Mouse (Mus musculus) testis, adult 2 months (tissue): ENCODE data around the gene Ptbp1. TPM values are rescaled to one million over a fixed set of nuclear protein-coding genes. Genes with fewer than 3 reads are reported as not detected.
A peak's percentile ranks its signal among the peaks of the same experiment; 100 is the strongest.

ENCODE experiments used
- H3K27ac ChIP-seq: fragments of 200-500 bp; 2 replicates; pipeline ENCODE4 v1.5.1; 2012; ENCODE audit warnings: low read depth, low read length; ENCODE audit not compliant: control insufficient read depth, insufficient read depth
- H3K27me3 ChIP-seq: fragments of 200-500 bp; 2 replicates; pipeline ENCODE4 v1.6.1; 2012; ENCODE audit warnings: mild to moderate bottlenecking, low read length, moderate library complexity; ENCODE audit not compliant: control insufficient read depth, insufficient read depth
- H3K36me3 ChIP-seq: fragments of 200-500 bp; 2 replicates; pipeline ENCODE4 v1.6.1; 2012; ENCODE audit warnings: mild to moderate bottlenecking, low read length; ENCODE audit not compliant: control insufficient read depth, insufficient read depth
- H3K4me1 ChIP-seq: fragments of 200-500 bp; 2 replicates; pipeline ENCODE4 v1.6.1; 2012; ENCODE audit warnings: low read length; ENCODE audit not compliant: control insufficient read depth, insufficient read depth
- H3K4me3 ChIP-seq: fragments of 200-500 bp; 2 replicates; pipeline ENCODE4 v1.5.1; 2012; ENCODE audit warnings: low read depth, mild to moderate bottlenecking, low read length, moderate library complexity, mixed read lengths; ENCODE audit not compliant: control insufficient read depth
- CTCF ChIP-seq: fragments of 200-500 bp; IDR thresholded peaks from 2 replicates; pipeline ENCODE4 v1.5.1; 2012; ENCODE audit warnings: low read depth, mild to moderate bottlenecking, inconsistent platforms, low read length, moderate library complexity; ENCODE audit not compliant: control insufficient read depth, insufficient read depth, insufficient replicate concordance
- POLR2A ChIP-seq: fragments of 200-500 bp; IDR thresholded peaks from 2 replicates; pipeline ENCODE4 v1.6.1; 2012; ENCODE audit warnings: low read depth, mild to moderate bottlenecking, inconsistent platforms, low read length, moderate library complexity; ENCODE audit not compliant: control insufficient read depth
- polyA plus RNA-seq: library from polyadenylated mRNA; depleted of rRNA; stranded (reverse); fragments of >200 nt; gene quantifications from 2 replicates; pipeline ENCODE4 v1.2.3, GENCODE M21; 2012

Ptbp1 gene
- polyA plus RNA-seq, 1 experiment: 126 TPM

- Histone ChIP-seq H3K27ac (peak overlapping the region; percentile 30; the same call in 1 of the 2 replicates), H3K4me1 (peaks cover 29% of the 10 kb centered on the region), H3K36me3 (peaks cover 2% of the 10 kb centered on the region), H3K27me3 (no peaks in the 10 kb centered on the region), H3K4me3 (peak overlapping the region; percentile 97)
- TF ChIP-seq POLR2A (no peak), CTCF (no peak)
Observed at GRCm38 (mm10) chr10:79855558-79856184, 1.4 kb downstream of the Ptbp1 start.

GRCm38 (mm10) chr10:79856280-79856679 lies 2.1 kb downstream of the Ptbp1 start:
- Histone ChIP-seq H3K27ac (no peak overlapping the region), H3K4me1 (peaks cover 29% of the 10 kb centered on the region), H3K27me3 (no peaks in the 10 kb centered on the region), H3K36me3 (peaks cover 5% of the 10 kb centered on the region), H3K4me3 (peak overlapping the region; percentile 39)
- TF ChIP-seq CTCF: no peak
- no peak for TF ChIP-seq POLR2A

- Histone ChIP-seq H3K4me1 (peaks cover 24% of the 10 kb centered on the region), H3K36me3 (peaks cover 5% of the 10 kb centered on the region)
Observed at GRCm38 (mm10) chr10:79856704-79857451, 2.7 kb downstream of the Ptbp1 start.

GRCm38 (mm10) chr10:79857452-79857811 lies 3.2 kb downstream of the Ptbp1 start:
- TF ChIP-seq POLR2A (no peak), CTCF (no peak)
- H3K27me3 ChIP-seq: no peaks in the 10 kb centered on the region
- H3K4me3 ChIP-seq: no peak overlapping the region
- H3K36me3 ChIP-seq: peaks cover 5% of the 10 kb centered on the region
- peaks cover 19% of the 10 kb centered on the region for H3K4me1 ChIP-seq
- no peak overlapping the region for H3K27ac ChIP-seq

More at GRCm38 (mm10) chr10:79856704-79857451, 2.7 kb downstream of the Ptbp1 start:
- no peaks in the 10 kb centered on the region for H3K27me3 ChIP-seq
- H3K27ac ChIP-seq: 0 out of 2 replicates have a peak overlapping the region, but pooled peaks have one; percentile 11
- H3K4me3 ChIP-seq: peak overlapping the region; percentile 39
- no peak for TF ChIP-seq POLR2A
- TF ChIP-seq CTCF: no peak

GRCm38 (mm10) chr10:79857894-79858293 lies 3.7 kb downstream of the Ptbp1 start:
- no peak overlapping the region for H3K4me3 ChIP-seq
- peaks cover 14% of the 10 kb centered on the region for H3K4me1 ChIP-seq
- peaks cover 5% of the 10 kb centered on the region for H3K36me3 ChIP-seq
- no peak for TF ChIP-seq CTCF
- TF ChIP-seq POLR2A: no peak
- H3K27ac ChIP-seq: no peak overlapping the region
- no peaks in the 10 kb centered on the region for H3K27me3 ChIP-seq

GRCm38 (mm10) chr10:79858416-79859074 lies 4.3 kb downstream of the Ptbp1 start:
- TF ChIP-seq POLR2A (no peak), CTCF (no peak)
- Histone ChIP-seq H3K27me3 (no peaks in the 10 kb centered on the region), H3K4me1 (peaks cover 9% of the 10 kb centered on the region), H3K36me3 (peaks cover 5% of the 10 kb centered on the region), H3K27ac (no peak overlapping the region), H3K4me3 (no peak overlapping the region)

- H3K27ac ChIP-seq: no peak overlapping the region
- H3K36me3 ChIP-seq: peaks cover 5% of the 10 kb centered on the region
- H3K4me3 ChIP-seq: no peak overlapping the region
- TF ChIP-seq CTCF: no peak
- peaks cover 9% of the 10 kb centered on the region for H3K4me1 ChIP-seq
- H3K27me3 ChIP-seq: no peaks in the 10 kb centered on the region
Observed at GRCm38 (mm10) chr10:79859116-79859515, 4.9 kb downstream of the Ptbp1 start.
